Mouse (Mus musculus): ENCODE data around the gene Scn10a. TPM values are rescaled to one million over a fixed set of nuclear protein-coding genes. Genes with fewer than 3 reads are reported as not detected.

Gene Scn10a
- polyA plus RNA-seq, 1 experiment from 2014 or later, result 0.02 TPM

DNA sequence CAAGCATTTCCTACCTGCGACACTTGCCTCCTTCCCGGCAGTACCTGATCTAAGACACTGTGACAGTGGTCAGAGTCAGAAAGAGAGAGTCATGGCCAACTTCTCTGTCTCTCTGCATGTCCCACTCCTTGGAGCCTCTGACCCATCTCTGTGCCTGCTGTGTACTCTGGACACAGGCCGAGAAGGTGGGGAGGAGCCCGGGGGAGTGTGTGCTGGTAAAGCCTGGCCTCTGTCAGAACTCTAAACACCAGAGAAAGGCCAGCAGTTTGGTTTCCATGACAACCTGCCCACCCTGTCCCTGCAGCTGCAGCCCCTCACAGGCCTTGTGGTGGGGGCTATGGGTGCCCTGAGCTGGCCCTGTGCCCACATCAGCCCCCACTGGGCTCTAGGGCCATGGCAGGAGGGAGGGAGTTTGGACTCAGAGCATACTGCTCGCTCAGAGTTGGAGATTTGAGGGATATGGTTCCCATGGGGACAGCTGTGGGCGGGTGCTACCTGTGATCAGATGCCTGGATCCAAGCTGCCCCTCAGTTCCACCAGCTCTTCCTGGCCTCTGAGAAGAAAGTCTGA, 6.3 kb upstream of the Scn10a start:
- H3K4me1 ChIP-seq (replicated peaks), result peaks cover 23% of the 10 kb centered on the region
- H3K4me3 ChIP-seq (replicated peaks), result no peak overlapping the region
- H3K4me2 ChIP-seq, result no peak overlapping the region
- no peaks in the 10 kb centered on the region for H3K27me3 ChIP-seq
- no peak overlapping the region for H3K27ac ChIP-seq (replicated peaks)
- H3K9ac ChIP-seq, result no peak overlapping the region
- H3K36me3 ChIP-seq (replicated peaks), result no peaks in the 10 kb centered on the region
- ATAC-seq (ENCODE audit: insufficient read depth), result no peak
- WGBS (ENCODE audit: insufficient replicate concordance), result 54% methylated on average over 6 of the region's 6 CpGs
- no peaks in the 10 kb centered on the region for H3K9me3 ChIP-seq (replicated peaks)

DNA sequence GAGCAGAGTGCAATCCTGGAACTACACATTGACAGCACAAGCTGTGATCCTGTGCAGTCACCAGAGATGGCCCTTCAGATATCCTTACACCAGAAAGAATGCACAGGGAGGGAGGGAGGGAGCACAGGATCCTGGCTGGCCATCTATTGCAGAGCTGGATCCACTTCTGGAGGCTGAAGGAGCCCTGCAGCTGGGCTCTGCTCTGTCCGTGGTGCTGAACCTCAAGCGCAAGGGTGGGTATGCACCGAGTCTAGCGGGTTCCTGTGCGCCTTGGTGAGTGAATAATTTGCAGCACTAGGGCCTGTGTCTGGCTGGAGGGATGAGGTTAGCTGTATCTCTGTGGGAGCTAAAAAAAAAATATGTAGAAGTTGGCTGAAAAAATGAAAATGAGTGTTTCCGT, 12.4 kb downstream of the Scn10a start:
- Histone ChIP-seq H3K4me3 (replicated peaks) (no peak overlapping the region), H3K9ac (no peak overlapping the region), H3K36me3 (replicated peaks) (no peaks in the 10 kb centered on the region), H3K9me3 (replicated peaks) (no peaks in the 10 kb centered on the region), H3K4me1 (replicated peaks) (no peaks in the 10 kb centered on the region), H3K27ac (replicated peaks) (no peak overlapping the region), H3K27me3 (no peaks in the 10 kb centered on the region), H3K4me2 (no peak overlapping the region)
- 9% methylated on average over 6 of the region's 6 CpGs for WGBS (ENCODE audit: insufficient replicate concordance)
- no peak for ATAC-seq (ENCODE audit: insufficient read depth)

DNA sequence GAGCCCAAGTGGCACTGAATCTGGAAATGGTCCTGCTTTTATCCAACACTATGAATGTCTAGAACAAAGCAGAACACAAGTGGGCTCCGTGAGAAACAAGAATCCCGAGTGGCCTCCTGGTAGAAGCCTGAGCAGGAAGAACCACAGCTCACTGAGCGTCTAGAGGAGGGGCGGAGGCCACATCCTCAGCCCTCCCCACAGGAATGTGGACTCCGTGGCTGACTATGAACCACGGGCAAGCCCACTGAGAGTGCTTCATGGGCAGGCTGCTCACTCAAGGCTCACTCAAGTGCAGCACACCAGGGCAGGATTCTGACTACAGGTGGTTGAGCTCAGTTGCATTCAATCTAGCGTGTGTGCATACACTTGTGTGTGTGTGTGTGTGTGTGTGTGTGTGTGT, 27.6 kb downstream of the Scn10a start:
- Histone ChIP-seq H3K27ac (replicated peaks) (no peak overlapping the region), H3K9me3 (replicated peaks) (no peaks in the 10 kb centered on the region), H3K36me3 (replicated peaks) (no peaks in the 10 kb centered on the region), H3K4me2 (no peak overlapping the region), H3K4me1 (replicated peaks) (no peaks in the 10 kb centered on the region), H3K4me3 (replicated peaks) (no peak overlapping the region), H3K27me3 (no peaks in the 10 kb centered on the region), H3K9ac (no peak overlapping the region)
- WGBS (ENCODE audit: insufficient replicate concordance), result 38% methylated on average over 7 of the region's 7 CpGs
- ATAC-seq (ENCODE audit: insufficient read depth), result no peak

DNA sequence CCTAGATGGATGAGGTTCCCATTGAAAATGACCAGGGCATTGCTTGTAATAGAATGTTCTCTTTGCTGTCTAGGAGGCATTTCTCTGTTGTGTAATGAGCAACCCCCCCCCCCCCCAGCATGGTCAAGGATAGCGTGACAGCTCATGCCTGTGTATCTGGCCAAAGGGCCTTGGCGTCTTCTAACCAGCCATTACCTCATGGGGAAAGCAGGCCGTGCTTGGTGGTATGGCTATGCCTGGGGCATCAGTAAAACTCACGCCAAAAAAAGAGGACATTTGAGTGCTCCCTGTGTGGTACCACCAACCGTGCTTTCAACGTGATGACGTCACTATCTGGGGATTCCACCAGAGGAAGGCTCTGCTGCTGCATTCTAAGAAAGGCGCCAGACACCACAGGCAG, 28.1 kb downstream of the Scn10a start:
- H3K27ac ChIP-seq (replicated peaks), result no peak overlapping the region
- H3K27me3 ChIP-seq, result no peaks in the 10 kb centered on the region
- no peaks in the 10 kb centered on the region for H3K4me1 ChIP-seq (replicated peaks)
- no peaks in the 10 kb centered on the region for H3K36me3 ChIP-seq (replicated peaks)
- no peak overlapping the region for H3K9ac ChIP-seq
- no peak for ATAC-seq (ENCODE audit: insufficient read depth)
- H3K4me2 ChIP-seq, result no peak overlapping the region
- H3K9me3 ChIP-seq (replicated peaks), result no peaks in the 10 kb centered on the region
- 69% methylated on average over 8 of the region's 8 CpGs for WGBS (ENCODE audit: insufficient replicate concordance)
- no peak overlapping the region for H3K4me3 ChIP-seq (replicated peaks)

DNA sequence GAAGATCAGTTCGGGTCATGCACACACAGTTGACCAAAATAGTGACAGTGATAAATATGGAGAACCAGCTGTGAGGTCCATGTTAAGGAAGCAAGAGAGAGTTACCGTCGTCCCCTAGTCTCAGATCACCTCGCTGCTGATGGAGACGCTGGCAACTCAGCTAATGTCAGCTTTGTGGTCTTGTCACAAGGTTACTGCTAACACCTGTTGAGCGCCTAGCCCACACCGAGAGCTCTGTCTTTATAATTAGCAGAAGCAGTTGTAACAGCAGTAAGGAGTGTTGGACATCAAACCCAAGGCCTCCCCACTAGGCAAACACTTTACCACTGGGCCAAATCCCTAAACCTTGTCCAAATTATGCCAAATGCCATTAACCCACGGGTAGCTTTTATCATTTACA, 31.2 kb downstream of the Scn10a start:
- H3K4me1 ChIP-seq (replicated peaks), result no peaks in the 10 kb centered on the region
- H3K4me3 ChIP-seq (replicated peaks), result no peak overlapping the region
- no peak overlapping the region for H3K9ac ChIP-seq
- H3K9me3 ChIP-seq (replicated peaks), result no peaks in the 10 kb centered on the region
- H3K27ac ChIP-seq (replicated peaks), result no peak overlapping the region
- no peak overlapping the region for H3K4me2 ChIP-seq
- no peak for ATAC-seq (ENCODE audit: insufficient read depth)
- H3K36me3 ChIP-seq (replicated peaks), result no peaks in the 10 kb centered on the region
- 55% methylated on average over 8 of the region's 8 CpGs for WGBS (ENCODE audit: insufficient replicate concordance)
- H3K27me3 ChIP-seq, result no peaks in the 10 kb centered on the region

DNA sequence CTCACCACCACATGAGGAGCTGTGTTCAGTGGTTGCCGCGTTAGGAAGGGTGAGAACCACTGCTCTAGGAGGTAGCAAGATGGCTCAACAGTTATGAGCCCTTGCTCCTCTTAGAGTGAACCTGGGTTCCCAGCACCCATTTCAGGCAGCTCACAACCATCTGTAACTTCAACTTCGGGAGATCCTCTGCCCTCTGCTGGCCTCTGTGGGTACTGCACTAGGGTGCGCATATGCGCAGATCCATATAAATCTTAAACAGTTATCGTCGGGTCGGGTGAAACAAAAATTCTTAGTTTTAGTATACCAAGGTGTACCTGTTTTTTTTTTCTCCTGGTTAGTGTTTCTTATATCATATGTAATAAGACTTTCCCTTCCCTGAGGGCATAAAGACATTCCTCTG, 32.9 kb downstream of the Scn10a start:
- Histone ChIP-seq H3K4me3 (replicated peaks) (no peak overlapping the region), H3K4me1 (replicated peaks) (no peaks in the 10 kb centered on the region), H3K4me2 (no peak overlapping the region), H3K27ac (replicated peaks) (no peak overlapping the region), H3K9me3 (replicated peaks) (no peaks in the 10 kb centered on the region), H3K27me3 (no peaks in the 10 kb centered on the region), H3K9ac (no peak overlapping the region), H3K36me3 (replicated peaks) (no peaks in the 10 kb centered on the region)
- no peak for ATAC-seq (ENCODE audit: insufficient read depth)
- whole genome bisulfite sequencing (ENCODE audit: insufficient replicate concordance), result 86% methylated on average over 8 of the region's 8 CpGs

DNA sequence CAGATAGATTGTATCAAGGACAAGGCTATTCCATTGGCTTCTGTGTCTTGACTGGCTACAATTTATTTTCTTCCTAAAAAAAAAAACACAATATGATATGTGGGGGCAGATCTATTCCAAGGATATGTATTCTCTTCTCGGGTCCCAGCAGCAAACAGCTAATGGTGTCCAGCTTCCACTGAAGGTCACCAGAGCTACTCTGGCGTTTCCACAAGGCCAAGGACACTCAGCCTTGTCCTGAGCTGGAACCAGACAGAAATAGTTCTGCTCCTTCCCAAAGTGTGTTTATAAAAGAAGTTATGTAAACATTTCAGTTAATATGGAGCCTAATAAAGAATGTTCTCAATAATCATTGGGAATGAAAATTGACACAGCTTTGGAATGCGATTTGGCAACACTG, 38.2 kb downstream of the Scn10a start:
- Histone ChIP-seq H3K27ac (replicated peaks) (no peak overlapping the region), H3K4me1 (replicated peaks) (no peaks in the 10 kb centered on the region)
- 38% methylated on average over 3 of the region's 3 CpGs for WGBS (ENCODE audit: insufficient replicate concordance)

DNA sequence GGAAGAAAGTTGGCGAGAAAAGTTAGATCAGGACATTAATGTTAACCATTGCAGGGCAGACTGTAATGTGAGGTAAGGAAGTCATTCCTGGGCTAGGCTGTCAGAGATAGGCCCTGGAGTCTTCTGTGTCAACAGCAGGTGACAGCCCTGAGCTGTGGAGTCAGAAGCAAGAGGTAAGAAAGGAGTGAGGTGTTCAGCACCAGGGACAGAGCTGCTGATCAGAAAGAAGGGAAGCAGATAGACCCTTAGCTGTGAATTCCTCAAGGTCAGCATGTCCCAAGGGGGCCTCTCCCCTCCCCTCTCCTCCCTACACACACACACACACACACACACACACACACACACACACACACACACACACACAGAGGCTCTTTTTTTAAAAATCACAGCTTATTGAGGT, 55.0 kb downstream of the Scn10a start:
- no peak for ATAC-seq (ENCODE audit: insufficient read depth)
- no peaks in the 10 kb centered on the region for H3K4me1 ChIP-seq (replicated peaks)
- H3K36me3 ChIP-seq (replicated peaks), result no peaks in the 10 kb centered on the region
- no peak overlapping the region for H3K9ac ChIP-seq
- no peak overlapping the region for H3K4me2 ChIP-seq
- H3K4me3 ChIP-seq (replicated peaks), result no peak overlapping the region
- no peaks in the 10 kb centered on the region for H3K9me3 ChIP-seq (replicated peaks)
- no peaks in the 10 kb centered on the region for H3K27me3 ChIP-seq
- H3K27ac ChIP-seq (replicated peaks), result no peak overlapping the region
- 52% methylated on average over 1 of the region's 1 CpGs for WGBS (ENCODE audit: insufficient replicate concordance)

More for the DNA sequence above, 38.2 kb downstream of the Scn10a start:
- Histone ChIP-seq H3K4me3 (replicated peaks) (no peak overlapping the region), H3K36me3 (replicated peaks) (no peaks in the 10 kb centered on the region), H3K4me2 (no peak overlapping the region), H3K27me3 (no peaks in the 10 kb centered on the region), H3K9me3 (replicated peaks) (no peaks in the 10 kb centered on the region), H3K9ac (no peak overlapping the region)
- no peak for ATAC-seq (ENCODE audit: insufficient read depth)

DNA sequence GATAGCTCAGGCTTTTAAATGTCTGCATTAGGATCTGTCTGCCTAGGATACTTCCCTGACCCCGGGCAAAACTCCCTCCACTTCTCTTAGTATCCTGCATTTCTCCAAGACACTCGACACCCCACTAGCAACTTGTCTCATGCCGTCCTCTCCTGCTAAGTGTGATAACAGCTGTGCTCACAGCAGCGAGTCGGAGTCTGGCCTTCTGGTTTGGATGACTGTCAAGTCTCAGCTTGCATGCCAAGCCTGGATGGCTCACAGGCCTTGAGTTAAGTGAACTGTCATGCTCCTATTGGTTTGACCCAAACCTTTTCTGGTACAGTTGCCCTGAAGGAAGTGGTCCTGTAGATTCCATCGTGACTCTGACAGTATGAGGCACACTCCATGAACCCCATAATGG, 63.0 kb downstream of the Scn10a start:
- H3K4me2 ChIP-seq, result no peak overlapping the region
- no peaks in the 10 kb centered on the region for H3K36me3 ChIP-seq (replicated peaks)
- H3K4me1 ChIP-seq (replicated peaks), result no peaks in the 10 kb centered on the region
- no peaks in the 10 kb centered on the region for H3K9me3 ChIP-seq (replicated peaks)
- ATAC-seq (ENCODE audit: insufficient read depth), result no peak
- no peak overlapping the region for H3K9ac ChIP-seq
- 50% methylated on average over 6 of the region's 6 CpGs for WGBS (ENCODE audit: insufficient replicate concordance)
- H3K27ac ChIP-seq (replicated peaks), result no peak overlapping the region
- no peak overlapping the region for H3K4me3 ChIP-seq (replicated peaks)
- no peaks in the 10 kb centered on the region; the same call in 1 of the 2 replicates for H3K27me3 ChIP-seq

DNA sequence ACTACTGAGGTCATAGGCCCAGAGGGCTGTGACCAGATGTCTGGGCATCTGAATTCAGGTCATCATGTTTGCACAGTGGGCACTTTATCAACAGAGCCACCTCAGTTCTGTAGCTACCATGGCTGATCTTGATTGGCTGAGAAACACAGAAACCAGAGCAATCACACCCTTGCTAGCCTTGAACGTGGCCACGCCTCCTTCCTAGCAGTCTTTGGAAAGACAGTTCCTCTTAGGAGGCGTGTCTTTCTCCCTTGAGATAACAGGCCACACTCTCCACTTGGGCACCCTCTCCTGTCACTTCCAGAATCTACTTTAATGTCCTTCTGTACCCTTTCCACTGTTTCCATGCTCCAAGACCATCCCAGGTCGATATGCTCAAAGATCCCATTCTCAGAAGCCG, 65.4 kb downstream of the Scn10a start:
- no peaks in the 10 kb centered on the region; the same call in 1 of the 2 replicates for H3K27me3 ChIP-seq
- H3K4me2 ChIP-seq, result no peak overlapping the region
- H3K9ac ChIP-seq, result no peak overlapping the region
- no peaks in the 10 kb centered on the region for H3K9me3 ChIP-seq (replicated peaks)
- ATAC-seq (ENCODE audit: insufficient read depth), result no peak
- H3K4me1 ChIP-seq (replicated peaks), result no peaks in the 10 kb centered on the region
- 37% methylated on average over 5 of the region's 5 CpGs for WGBS (ENCODE audit: insufficient replicate concordance)
- no peak overlapping the region for H3K4me3 ChIP-seq (replicated peaks)
- no peak overlapping the region for H3K27ac ChIP-seq (replicated peaks)
- no peaks in the 10 kb centered on the region for H3K36me3 ChIP-seq (replicated peaks)

DNA sequence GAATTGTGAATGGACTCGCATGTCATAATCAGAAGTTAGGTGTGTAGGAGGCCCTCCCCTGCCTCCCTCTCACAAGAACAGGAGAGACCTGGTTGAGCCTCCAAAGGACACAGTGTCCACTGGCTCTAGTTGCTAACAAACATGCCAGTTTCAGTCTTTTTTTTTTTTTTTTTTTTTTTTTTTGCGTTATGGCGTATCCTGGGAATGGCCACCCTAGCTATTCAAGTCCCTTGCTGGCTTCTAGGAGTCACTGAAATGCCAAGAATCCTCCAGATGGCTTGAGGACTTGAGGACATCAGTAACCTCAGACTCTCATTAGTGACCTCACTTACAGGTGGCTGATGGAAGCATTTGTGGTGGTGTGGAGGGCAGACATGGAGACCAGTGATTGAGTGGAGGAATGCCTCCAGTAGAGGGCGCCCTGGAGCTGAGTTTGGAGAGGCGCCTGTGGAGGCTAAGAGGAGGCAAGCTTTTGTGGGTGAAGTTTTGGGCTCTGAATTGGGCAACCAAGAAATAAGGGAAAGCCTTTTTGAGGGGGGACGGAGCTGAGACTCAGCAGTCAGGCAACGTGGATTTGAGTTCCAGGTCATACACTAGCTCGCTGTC, 72.1 kb downstream of the Scn10a start:
- H3K4me3 ChIP-seq (replicated peaks), result no peak overlapping the region
- ATAC-seq (ENCODE audit: insufficient read depth), result no peak
- H3K27me3 ChIP-seq, result no peaks in the 10 kb centered on the region
- H3K36me3 ChIP-seq (replicated peaks), result no peaks in the 10 kb centered on the region
- no peak overlapping the region for H3K4me2 ChIP-seq
- H3K4me1 ChIP-seq (replicated peaks), result no peaks in the 10 kb centered on the region
- H3K9me3 ChIP-seq (replicated peaks), result no peaks in the 10 kb centered on the region
- H3K27ac ChIP-seq (replicated peaks), result no peak overlapping the region
- 52% methylated on average over 8 of the region's 8 CpGs for WGBS (ENCODE audit: insufficient replicate concordance)
- no peak overlapping the region for H3K9ac ChIP-seq

DNA sequence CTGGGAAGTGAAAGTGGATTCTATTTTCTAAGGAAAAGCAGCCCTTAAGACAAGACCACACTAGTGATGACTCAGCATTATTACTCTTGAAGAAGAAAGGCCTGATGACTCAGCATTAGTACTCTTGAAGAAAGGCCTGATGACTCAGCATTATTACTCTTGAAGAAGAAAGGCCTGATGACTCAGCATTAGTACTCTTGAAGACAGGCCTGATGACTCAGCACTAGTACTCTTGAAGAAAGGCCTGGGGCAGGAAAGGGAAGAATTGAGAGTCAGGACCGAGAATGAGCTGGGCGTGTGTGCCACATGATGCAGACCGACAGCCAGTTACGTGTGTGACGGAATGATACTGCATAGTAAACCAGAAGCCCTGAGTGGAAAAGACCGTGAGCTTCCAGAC, 77.1 kb downstream of the Scn10a start:
- no peak for ATAC-seq (ENCODE audit: insufficient read depth)
- Histone ChIP-seq H3K4me2 (no peak overlapping the region), H3K27ac (replicated peaks) (no peak overlapping the region), H3K36me3 (replicated peaks) (no peaks in the 10 kb centered on the region), H3K4me1 (replicated peaks) (no peaks in the 10 kb centered on the region), H3K4me3 (replicated peaks) (no peak overlapping the region), H3K9me3 (replicated peaks) (no peaks in the 10 kb centered on the region), H3K27me3 (no peaks in the 10 kb centered on the region), H3K9ac (no peak overlapping the region)
- WGBS (ENCODE audit: insufficient replicate concordance), result 75% methylated on average over 6 of the region's 6 CpGs

Measured in liver, embryonic 15.5 days (tissue).